Mouse (Mus musculus): ENCODE results near the gene Tmem262.

DNA sequence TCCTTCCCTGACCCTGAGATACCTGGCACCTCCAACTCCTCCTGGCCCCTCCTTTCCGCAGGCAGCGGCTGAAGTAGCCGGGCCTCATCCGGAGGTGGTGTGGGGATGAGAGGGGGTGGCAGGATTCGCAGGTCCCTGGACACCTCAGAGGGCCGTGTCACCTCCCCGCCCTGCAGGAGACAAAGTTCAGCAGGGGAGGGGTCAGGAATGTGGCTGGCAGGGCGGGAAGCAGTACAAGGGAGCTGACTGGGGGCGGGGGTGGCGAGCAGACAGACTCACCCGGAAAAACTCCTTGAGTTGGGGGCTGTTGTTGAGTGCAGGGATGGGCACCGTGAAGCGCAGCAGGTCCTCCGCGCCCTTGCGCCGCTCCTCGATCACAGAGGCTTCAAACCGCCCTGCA is 41.9 kb downstream of the Tmem262 start:
- TF ChIP-seq CTCF (IDR thresholded peaks at IDR 0.05) (no peak), EP300 (IDR thresholded peaks at IDR 0.05) (no peak)
